ENCODE assay signal across 13 mouse cellular contexts in the genomic region with DNA sequence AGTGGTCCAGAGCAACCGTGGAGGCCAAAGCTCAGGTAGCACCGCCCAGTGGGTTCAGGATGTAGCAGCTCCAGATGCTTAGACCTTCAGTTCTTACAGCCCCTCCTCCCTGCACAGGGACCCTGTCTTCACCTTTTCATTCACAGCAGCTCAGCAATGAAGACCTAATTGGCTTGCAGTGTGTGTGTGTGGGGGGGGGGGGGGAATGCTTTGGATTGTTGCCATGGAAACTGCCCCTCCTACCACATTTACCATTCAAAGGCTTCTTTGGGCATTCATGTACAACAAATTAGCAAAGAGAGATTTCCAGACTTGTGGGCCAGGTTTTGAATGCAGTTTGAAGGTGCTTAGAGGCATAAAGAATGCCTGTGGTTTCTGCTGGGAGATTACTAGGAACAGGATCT. TPM values are rescaled to one million over a fixed set of nuclear protein-coding genes. Genes with fewer than 3 reads are reported as not detected.
DNase-seq lines count a peak whose midpoint lies in the region; ATAC-seq and TF ChIP-seq lines count a peak whose summit lies in the region.
"Had no signal": no experiment of that assay in that cellular context is flagged by ENCODE, and none has a peak within 500 bp of the region (broad histone marks: within the 10 kb centered on the region; RNA-seq: fewer than 3 reads in every experiment).

No protein-coding gene starts in this region.

- WGBS in kidney, postnatal 0 days = 47% methylated on average over 2 of the region's 2 CpGs
- WGBS in forebrain, embryonic 10.5 days = 23% methylated on average over 2 of the region's 2 CpGs
- 29% methylated on average over 2 of the region's 2 CpGs for WGBS in hindbrain, embryonic 16.5 days
- WGBS in neural tube, embryonic 14.5 days = 20% methylated on average over 2 of the region's 2 CpGs

- H3K4me2 ChIP-seq in kidney, postnatal 0 days (ENCODE audit: low read length) = no peak overlapping the region
- no peak overlapping the region for H3K4me2 ChIP-seq in hindbrain, embryonic 16.5 days (ENCODE audit: low read length)
- no peak overlapping the region for H3K4me2 ChIP-seq in neural tube, embryonic 14.5 days (ENCODE audit: low read depth, low read length)
- H3K4me2 ChIP-seq: heart, embryonic 11.5 days; liver, embryonic 15.5 days had no signal

- no peaks in the 10 kb centered on the region for H3K36me3 ChIP-seq in kidney, postnatal 0 days (ENCODE audit: insufficient read depth, low read length)
- H3K36me3 ChIP-seq in forebrain, embryonic 10.5 days (replicated peaks) = no peaks in the 10 kb centered on the region
- H3K36me3 ChIP-seq in hindbrain, embryonic 16.5 days (ENCODE audit: control insufficient read depth, insufficient read depth, low read length) = no peaks in the 10 kb centered on the region
- no peaks in the 10 kb centered on the region for H3K36me3 ChIP-seq in neural tube, embryonic 14.5 days (ENCODE audit: control insufficient read depth, insufficient read depth, low read length)
- H3K36me3 ChIP-seq: liver, embryonic 15.5 days had no signal

- no peak overlapping the region for H3K4me3 ChIP-seq in kidney, postnatal 0 days (replicated peaks; ENCODE audit: low read depth, low read length)
- H3K4me3 ChIP-seq in forebrain, embryonic 10.5 days = 0 out of 2 replicates have a peak overlapping the region, but pooled peaks have one; percentile 24
- no peak overlapping the region for H3K4me3 ChIP-seq in hindbrain, embryonic 16.5 days (ENCODE audit: low read length)
- H3K4me3 ChIP-seq in neural tube, embryonic 14.5 days (ENCODE audit: low read depth, low read length) = no peak overlapping the region
- H3K4me3 ChIP-seq: liver, embryonic 15.5 days had no signal

- no peak for DNase-seq in kidney, postnatal 0 days (ENCODE audit: low spot score)
- no peak for DNase-seq in kidney, adult 11 months
- DNase-seq in forebrain, embryonic 10.5 days (ENCODE audit: extremely low spot score, low spot score) = peak; percentile 85
- DNase-seq in layer of hippocampus, adult 18-20 months (ENCODE audit: low spot score in 2 of 2) = no peak
- DNase-seq in right cerebral cortex, adult 2 months (ENCODE audit: low spot score in 2 of 2) = no peak
- no peak for DNase-seq in right cerebral cortex, postnatal 25 days
- DNase-seq: adrenal gland, postnatal 25 days; B cell, adult 2 months; cerebellum, adult 8-10 months had no signal

- 0 out of 2 replicates have a peak, but pooled peaks have one; percentile 43 for ATAC-seq in kidney, postnatal 0 days (replicated peaks; ENCODE audit: low FRiP score, low read depth)
- peak; percentile 63; the same call in 1 of the 2 replicates for ATAC-seq in hindbrain, embryonic 16.5 days
- peak; percentile 72; the same call in 1 of the 2 replicates for ATAC-seq in neural tube, embryonic 14.5 days (ENCODE audit: low read depth)

- no peak overlapping the region for H3K27ac ChIP-seq in kidney, postnatal 0 days
- peak overlapping the region; percentile 90 for H3K27ac ChIP-seq in forebrain, embryonic 10.5 days
- 0 out of 2 replicates have a peak overlapping the region, but pooled peaks have one; percentile 37 for H3K27ac ChIP-seq in hindbrain, embryonic 16.5 days (ENCODE audit: low read depth, low read length)
- no peak overlapping the region for H3K27ac ChIP-seq in neural tube, embryonic 14.5 days (ENCODE audit: low read depth, low read length)
- H3K27ac ChIP-seq: liver, embryonic 15.5 days had no signal

- TF ChIP-seq CTCF in kidney, postnatal 0 days (IDR thresholded peaks at IDR 0.05; ENCODE audit: low read depth) = no peak

- no peak overlapping the region for H3K9ac ChIP-seq in kidney, postnatal 0 days (ENCODE audit: low read depth, low read length)
- no peak overlapping the region for H3K9ac ChIP-seq in hindbrain, embryonic 16.5 days (ENCODE audit: low read depth, low read length)
- H3K9ac ChIP-seq in neural tube, embryonic 14.5 days (replicated peaks; ENCODE audit: low read depth, low read length) = no peak overlapping the region
- H3K9ac ChIP-seq: liver, embryonic 15.5 days had no signal

- H3K4me1 ChIP-seq in kidney, postnatal 0 days (replicated peaks; ENCODE audit: insufficient read depth, low read length) = no peaks in the 10 kb centered on the region
- peaks cover 39% of the 10 kb centered on the region for H3K4me1 ChIP-seq in forebrain, embryonic 10.5 days
- H3K4me1 ChIP-seq in hindbrain, embryonic 16.5 days (ENCODE audit: control insufficient read depth, insufficient read depth, low read depth, low read length) = peaks cover 3% of the 10 kb centered on the region; the same call in 1 of the 2 replicates
- H3K4me1 ChIP-seq in neural tube, embryonic 14.5 days (ENCODE audit: control insufficient read depth, insufficient read depth, low read length) = no peaks in the 10 kb centered on the region; the same call in 1 of the 2 replicates

- no peaks in the 10 kb centered on the region for H3K27me3 ChIP-seq in kidney, postnatal 0 days (ENCODE audit: insufficient read depth, low read length)
- H3K27me3 ChIP-seq in forebrain, embryonic 10.5 days (ENCODE audit: poor library complexity, severe bottlenecking) = no peaks in the 10 kb centered on the region
- peaks cover 6% of the 10 kb centered on the region for H3K27me3 ChIP-seq in hindbrain, embryonic 16.5 days (replicated peaks; ENCODE audit: control insufficient read depth, insufficient read depth, low read length)
- H3K27me3 ChIP-seq in neural tube, embryonic 14.5 days (ENCODE audit: control insufficient read depth, insufficient read depth, low read length) = no peaks in the 10 kb centered on the region; the same call in 1 of the 2 replicates
- H3K27me3 ChIP-seq: liver, embryonic 15.5 days had no signal

- no peaks in the 10 kb centered on the region for H3K9me3 ChIP-seq in kidney, postnatal 0 days (replicated peaks; ENCODE audit: low read length)
- H3K9me3 ChIP-seq in forebrain, embryonic 10.5 days = no peaks in the 10 kb centered on the region
- H3K9me3 ChIP-seq in hindbrain, embryonic 16.5 days (ENCODE audit: control insufficient read depth, low read length) = no peaks in the 10 kb centered on the region
- no peaks in the 10 kb centered on the region for H3K9me3 ChIP-seq in neural tube, embryonic 14.5 days (ENCODE audit: control insufficient read depth, low read length)
- H3K9me3 ChIP-seq: liver, embryonic 15.5 days had no signal

RNA-seq across cellular contexts. Expression of a gene that starts 5.8 kb away (rescaled TPM):
- 30.8 and 31.1 TPM in 2 replicates for polyA plus RNA-seq in kidney, postnatal 0 days (2015; fragmentation: Nextera tagmentation; extraction: Ambion mirVana)
- polyA plus RNA-seq in forebrain, embryonic 10.5 days (2016; fragmentation: Nextera tagmentation; extraction: Ambion mirVana) = 71.6 and 74.4 TPM in 2 replicates
- polyA plus RNA-seq in hindbrain, embryonic 16.5 days (2015; fragmentation: Nextera tagmentation; extraction: Ambion mirVana) = 59.2 and 64.6 TPM in 2 replicates
- polyA plus RNA-seq in neural tube, embryonic 14.5 days (2014; fragmentation: Nextera tagmentation; extraction: Ambion mirVana) = 55.6 and 68.5 TPM in 2 replicates
- total RNA-seq in layer of hippocampus, adult 18-20 months (2021) = 10 to 100 TPM; 74.8 to 77.2 TPM

RNA-seq across cellular contexts. Expression of a gene that starts 48.5 kb away (rescaled TPM):
- 18.3 and 19.1 TPM in 2 replicates for polyA plus RNA-seq in kidney, postnatal 0 days (2015; fragmentation: Nextera tagmentation; extraction: Ambion mirVana)
- 29.9 and 30.4 TPM in 2 replicates for polyA plus RNA-seq in forebrain, embryonic 10.5 days (2016; fragmentation: Nextera tagmentation; extraction: Ambion mirVana)
- polyA plus RNA-seq in hindbrain, embryonic 16.5 days (2015; fragmentation: Nextera tagmentation; extraction: Ambion mirVana) = 33.1 and 36.0 TPM in 2 replicates
- 20.6 and 23.3 TPM in 2 replicates for polyA plus RNA-seq in neural tube, embryonic 14.5 days (2014; fragmentation: Nextera tagmentation; extraction: Ambion mirVana)
- total RNA-seq in layer of hippocampus, adult 18-20 months (2021) = 10 to 100 TPM; 41.5 to 44.2 TPM

RNA-seq across cellular contexts. Expression of a gene that starts 48.6 kb away (rescaled TPM):
- polyA plus RNA-seq in kidney, postnatal 0 days (2015; fragmentation: Nextera tagmentation; extraction: Ambion mirVana) = 0.03 and 0.06 TPM in 2 replicates
- 0.31 and 0.42 TPM in 2 replicates for polyA plus RNA-seq in forebrain, embryonic 10.5 days (2016; fragmentation: Nextera tagmentation; extraction: Ambion mirVana)
- polyA plus RNA-seq in hindbrain, embryonic 16.5 days (2015; fragmentation: Nextera tagmentation; extraction: Ambion mirVana) = 1.1 and 1.4 TPM in 2 replicates
- polyA plus RNA-seq in neural tube, embryonic 14.5 days (2014; fragmentation: Nextera tagmentation; extraction: Ambion mirVana) = 0.54 and 0.74 TPM in 2 replicates
- total RNA-seq in layer of hippocampus, adult 18-20 months (2021) = 1 to 10 TPM in 1 of 2 experiments, under 1 TPM in 1; 0.71 to 1.2 TPM

Comparison
In these comparisons a context has a peak if more than half of its experiments do, and no peak if none do; other contexts are left out.
1. H3K27ac ChIP-seq: peak in forebrain, embryonic 10.5 days (single experiment) and hindbrain, embryonic 16.5 days (single experiment); none in kidney, postnatal 0 days (single experiment) and neural tube, embryonic 14.5 days (single experiment).
2. Peak in every context shown above with its lines, with median percentiles within 50 percentile points of each other: ATAC-seq.